Mouse (Mus musculus): ENCODE results near the gene Fhit. TPM values are rescaled to one million over a fixed set of nuclear protein-coding genes. Genes with fewer than 3 reads are reported as not detected.

Fhit gene
- polyA plus RNA-seq, 1 experiment from 2014 or later = 8.6 TPM

DNA sequence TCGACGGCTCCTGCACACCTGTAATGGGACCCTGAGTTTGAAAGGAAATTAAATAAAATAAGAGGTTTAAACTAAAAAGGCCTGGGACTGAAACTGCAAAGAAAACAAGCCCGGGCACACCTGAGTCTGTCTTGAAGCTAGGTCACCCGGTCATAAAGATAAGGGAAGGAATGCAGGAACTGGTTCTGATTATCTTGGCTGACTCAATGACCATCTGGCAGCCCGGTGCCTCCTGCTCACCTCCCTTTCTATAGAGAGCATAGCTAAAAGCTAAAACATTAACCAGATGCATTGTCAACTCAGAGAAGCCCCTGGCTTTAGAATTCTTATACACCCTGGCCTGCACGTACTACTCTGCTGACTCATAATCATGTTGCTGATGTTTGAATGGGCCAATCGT is 1032.7 kb downstream of the Fhit start:
- H3K9ac ChIP-seq = no peak overlapping the region
- H3K27me3 ChIP-seq (replicated peaks) = no peaks in the 10 kb centered on the region
- H3K9me3 ChIP-seq = no peaks in the 10 kb centered on the region
- no peak overlapping the region for H3K4me3 ChIP-seq
- no peak overlapping the region for H3K27ac ChIP-seq
- no peaks in the 10 kb centered on the region for H3K4me1 ChIP-seq
- WGBS = 96% methylated on average over 7 of the region's 7 CpGs
- ATAC-seq (replicated peaks) = no peak
- H3K4me2 ChIP-seq = no peak overlapping the region
- no peaks in the 10 kb centered on the region for H3K36me3 ChIP-seq (replicated peaks)

DNA sequence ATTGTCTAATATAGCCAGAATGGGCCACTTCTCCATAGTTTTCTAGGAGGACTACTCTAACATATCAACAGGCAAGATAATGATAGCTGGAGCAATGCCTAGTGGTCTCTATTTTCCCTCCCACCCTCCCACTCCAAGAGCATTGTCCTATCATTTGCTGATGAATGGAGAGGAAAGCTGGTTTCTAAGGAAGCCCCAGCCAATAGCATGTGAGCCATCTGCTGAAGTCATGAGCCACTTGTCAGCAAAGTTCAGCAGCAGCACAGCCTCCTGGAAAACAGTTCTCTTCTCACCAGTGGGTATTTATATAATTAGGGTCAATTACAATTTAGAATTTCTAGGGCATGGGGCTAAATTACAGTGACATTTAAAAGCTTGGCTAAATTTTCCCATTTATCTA is 1035.3 kb downstream of the Fhit start:
- Histone ChIP-seq H3K9ac (no peak overlapping the region), H3K27ac (no peak overlapping the region), H3K4me2 (no peak overlapping the region), H3K4me3 (no peak overlapping the region), H3K9me3 (no peaks in the 10 kb centered on the region), H3K27me3 (replicated peaks) (no peaks in the 10 kb centered on the region), H3K36me3 (replicated peaks) (no peaks in the 10 kb centered on the region), H3K4me1 (no peaks in the 10 kb centered on the region)
- ATAC-seq (replicated peaks) = no peak

DNA sequence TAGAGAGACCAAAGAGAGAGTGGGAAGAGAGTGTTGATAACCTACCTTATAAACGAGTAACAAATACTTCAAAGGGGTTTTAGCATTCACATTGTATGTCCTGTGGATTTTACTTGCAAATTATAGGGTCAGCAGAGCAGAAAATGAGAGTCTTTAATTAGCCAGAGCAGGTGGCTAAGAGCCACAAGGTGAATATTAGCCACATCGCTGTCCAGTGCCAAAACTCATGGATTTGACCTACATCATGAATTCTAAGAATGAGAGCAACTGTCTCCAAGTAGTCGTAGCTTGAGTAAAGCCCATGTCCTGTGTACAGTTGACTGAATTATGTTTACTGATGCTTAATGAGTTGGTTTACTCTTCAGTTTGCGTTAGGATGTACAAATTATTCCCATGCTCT is 1039.7 kb downstream of the Fhit start:
- no peak overlapping the region for H3K4me3 ChIP-seq
- no peaks in the 10 kb centered on the region for H3K36me3 ChIP-seq (replicated peaks)
- ATAC-seq (replicated peaks) = no peak
- H3K9me3 ChIP-seq = no peaks in the 10 kb centered on the region
- no peak overlapping the region for H3K9ac ChIP-seq
- H3K4me2 ChIP-seq = no peak overlapping the region
- no peaks in the 10 kb centered on the region for H3K27me3 ChIP-seq (replicated peaks)
- WGBS = 78% methylated on average over 4 of the region's 4 CpGs
- no peaks in the 10 kb centered on the region for H3K4me1 ChIP-seq
- H3K27ac ChIP-seq = no peak overlapping the region

DNA sequence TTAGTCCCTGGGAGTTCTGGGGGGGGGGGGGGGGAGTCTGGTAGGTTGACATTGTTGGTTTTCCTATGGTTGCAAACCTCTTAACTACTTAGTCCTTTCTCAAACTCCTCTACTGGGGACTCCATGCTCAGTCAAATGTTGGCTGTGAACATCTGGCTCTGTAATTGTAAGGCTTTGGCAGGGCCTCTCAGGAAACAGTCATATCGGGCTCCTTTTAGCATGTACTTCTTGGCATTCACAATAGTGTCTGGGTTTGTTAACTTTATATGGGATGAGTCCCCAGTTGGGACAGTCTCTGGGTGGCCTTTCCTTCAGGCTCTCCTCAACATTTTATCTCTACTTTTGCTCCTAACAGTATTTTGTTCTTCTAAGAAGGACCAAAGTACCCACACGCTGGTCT is 1065.6 kb downstream of the Fhit start:
- WGBS = 97% methylated on average over 2 of the region's 2 CpGs
- Histone ChIP-seq H3K9ac (no peak overlapping the region), H3K27me3 (replicated peaks) (no peaks in the 10 kb centered on the region), H3K4me3 (no peak overlapping the region), H3K9me3 (no peaks in the 10 kb centered on the region), H3K4me1 (no peaks in the 10 kb centered on the region), H3K27ac (no peak overlapping the region), H3K36me3 (replicated peaks) (no peaks in the 10 kb centered on the region), H3K4me2 (no peak overlapping the region)
- ATAC-seq (replicated peaks) = no peak

DNA sequence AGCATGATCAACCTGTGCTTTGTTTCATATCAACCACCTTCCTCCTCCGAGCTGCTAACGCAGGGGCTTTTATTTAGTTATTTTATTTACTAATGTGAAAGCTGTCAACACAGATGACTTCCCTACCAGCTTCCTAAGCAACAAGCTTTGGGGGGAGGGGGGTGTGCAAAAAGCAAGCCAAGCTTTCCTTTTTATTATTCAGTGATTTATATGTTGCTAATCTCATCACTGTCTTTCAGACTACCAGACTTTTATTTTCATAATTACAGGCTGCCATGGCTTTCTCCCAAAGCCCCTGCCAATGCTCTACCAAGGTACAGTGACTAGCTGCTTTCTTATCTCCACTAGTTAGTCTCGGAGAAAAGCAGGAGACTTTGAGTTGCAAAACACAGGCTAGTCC is 1082.8 kb downstream of the Fhit start:
- Histone ChIP-seq H3K9ac (no peak overlapping the region), H3K27me3 (replicated peaks) (no peaks in the 10 kb centered on the region), H3K4me3 (no peak overlapping the region), H3K27ac (no peak overlapping the region), H3K4me2 (no peak overlapping the region), H3K36me3 (replicated peaks) (no peaks in the 10 kb centered on the region), H3K4me1 (no peaks in the 10 kb centered on the region), H3K9me3 (no peaks in the 10 kb centered on the region)
- WGBS = 76% methylated on average over 3 of the region's 3 CpGs
- no peak for ATAC-seq (replicated peaks)

DNA sequence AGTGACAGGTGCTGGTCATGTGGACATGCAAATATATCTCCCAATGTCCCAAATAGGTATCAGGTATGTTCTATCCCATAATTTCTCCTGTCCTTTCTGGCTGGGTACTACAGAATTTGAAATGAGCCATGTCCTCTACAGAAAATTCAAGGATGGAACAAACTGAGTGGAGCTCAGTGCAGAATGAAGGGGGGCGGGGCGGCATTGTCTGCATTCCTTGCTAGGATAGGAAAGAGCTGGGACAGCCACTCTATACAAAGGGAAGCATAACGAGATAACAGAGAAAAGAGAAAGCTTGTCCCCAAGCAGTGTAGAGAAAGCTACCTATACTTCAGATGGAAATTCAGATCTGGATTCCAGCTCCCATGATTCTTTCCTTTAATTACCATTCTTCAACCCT is 1111.9 kb downstream of the Fhit start:
- no peaks in the 10 kb centered on the region for H3K27me3 ChIP-seq (replicated peaks)
- H3K36me3 ChIP-seq (replicated peaks) = no peaks in the 10 kb centered on the region
- no peak overlapping the region for H3K4me2 ChIP-seq
- no peak for ATAC-seq (replicated peaks)
- no peak overlapping the region for H3K9ac ChIP-seq
- WGBS = 71% methylated on average over 3 of the region's 3 CpGs
- no peak overlapping the region for H3K27ac ChIP-seq
- no peaks in the 10 kb centered on the region for H3K9me3 ChIP-seq
- 0 out of 2 replicates have a peak, but pooled peaks cover 4% of the 10 kb centered on the region for H3K4me1 ChIP-seq
- no peak overlapping the region for H3K4me3 ChIP-seq

DNA sequence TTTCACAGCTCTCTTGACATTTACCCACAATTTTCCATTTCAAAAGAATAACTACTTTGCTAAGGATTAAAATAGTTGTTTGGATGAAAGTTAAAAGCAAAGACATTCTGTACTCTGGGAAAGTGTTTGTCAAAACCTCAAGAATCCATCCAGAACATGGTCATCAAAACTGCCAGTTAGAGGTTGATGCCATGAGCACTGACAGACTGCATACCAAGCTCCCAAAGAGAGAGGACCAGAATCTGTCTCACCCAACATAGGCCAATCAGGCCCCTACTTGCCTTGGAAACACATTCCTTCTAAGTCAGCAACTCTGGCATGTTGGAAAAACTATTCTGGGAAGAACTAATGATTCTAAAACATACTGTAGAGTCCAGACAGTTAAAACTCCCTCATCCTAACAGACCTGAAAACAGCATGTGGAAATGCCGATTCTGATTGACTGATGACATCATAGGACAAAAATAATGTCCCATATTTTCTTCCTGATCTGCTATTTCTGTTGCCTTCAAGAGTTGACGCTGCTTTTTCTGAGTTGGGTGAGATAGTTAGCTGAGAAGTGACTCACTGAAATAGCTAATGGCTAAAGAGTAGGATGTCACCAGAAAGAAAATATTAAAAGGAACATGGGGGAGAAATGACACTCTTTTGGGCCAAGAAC is 1114.6 kb downstream of the Fhit start:
- Histone ChIP-seq H3K4me1 (0 out of 2 replicates have a peak, but pooled peaks cover 4% of the 10 kb centered on the region), H3K9ac (no peak overlapping the region), H3K9me3 (no peaks in the 10 kb centered on the region), H3K27ac (no peak overlapping the region), H3K36me3 (replicated peaks) (no peaks in the 10 kb centered on the region), H3K4me3 (no peak overlapping the region), H3K4me2 (no peak overlapping the region), H3K27me3 (replicated peaks) (no peaks in the 10 kb centered on the region)
- WGBS = 85% methylated on average over 2 of the region's 2 CpGs
- no peak for ATAC-seq (replicated peaks)

DNA sequence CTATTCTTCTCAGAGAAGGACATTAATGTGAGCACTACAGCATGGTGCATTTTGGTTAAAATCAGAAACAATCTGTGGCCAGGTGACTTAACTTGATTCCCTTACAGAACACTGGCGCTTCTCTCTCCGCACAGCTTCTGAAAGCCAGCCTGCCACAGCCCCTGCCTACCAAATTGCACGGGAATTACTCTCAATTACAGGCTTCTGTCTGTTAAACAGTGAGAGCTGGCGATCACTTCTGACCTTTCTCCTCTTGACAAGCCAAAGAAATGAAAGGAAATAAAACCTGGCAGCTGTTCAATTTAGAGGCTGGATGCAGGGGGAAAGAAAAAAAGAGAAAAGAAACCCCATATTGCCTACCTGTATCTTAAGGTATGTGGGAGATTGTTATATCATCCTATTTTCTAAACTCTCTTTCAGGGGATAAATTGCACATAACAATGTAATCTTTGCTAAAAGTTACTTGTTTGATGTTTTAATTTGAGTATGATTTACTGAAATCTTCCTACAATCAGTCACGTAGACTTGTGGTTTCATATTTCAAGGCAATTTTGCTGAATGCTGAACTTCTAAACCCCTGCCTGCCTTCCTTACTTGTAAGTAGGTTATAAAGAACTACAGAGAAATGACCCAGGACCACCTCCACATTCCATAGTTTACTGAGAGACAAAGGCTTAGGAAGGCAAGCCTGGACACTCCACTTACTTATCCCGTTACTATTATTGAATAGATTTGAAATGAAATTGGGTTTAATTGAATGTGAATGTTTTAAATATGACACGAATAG is 1115.3 kb downstream of the Fhit start:
- Histone ChIP-seq H3K27ac (0 out of 2 replicates have a peak overlapping the region, but pooled peaks have one; percentile 11), H3K36me3 (replicated peaks) (no peaks in the 10 kb centered on the region), H3K4me3 (no peak overlapping the region), H3K27me3 (replicated peaks) (no peaks in the 10 kb centered on the region), H3K4me1 (0 out of 2 replicates have a peak, but pooled peaks cover 4% of the 10 kb centered on the region), H3K9me3 (no peaks in the 10 kb centered on the region), H3K9ac (no peak overlapping the region), H3K4me2 (no peak overlapping the region)
- no peak for ATAC-seq (replicated peaks)
- WGBS = 12% methylated on average over 7 of the region's 7 CpGs

DNA sequence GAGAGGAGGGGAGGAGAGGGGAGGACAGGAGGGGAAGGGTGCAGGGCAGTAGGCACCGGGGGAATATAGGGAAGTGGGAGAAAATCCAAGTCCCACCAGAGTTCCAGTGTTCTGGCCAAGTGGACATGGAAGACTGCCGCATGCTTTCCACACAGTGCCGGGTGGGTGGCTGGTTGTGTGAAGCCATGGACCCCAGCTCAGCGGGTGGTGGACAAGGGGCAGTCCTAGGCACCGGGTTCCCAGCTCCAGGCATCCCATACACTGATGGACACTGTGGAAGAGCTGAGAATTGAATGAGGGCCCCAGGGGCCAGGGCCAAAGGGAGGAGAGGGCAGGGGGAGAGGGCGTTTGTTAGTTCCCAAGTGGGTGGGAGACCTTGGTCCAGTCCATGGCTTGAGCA is 1123.8 kb downstream of the Fhit start:
- ATAC-seq (replicated peaks) = no peak
- Histone ChIP-seq H3K9ac (no peak overlapping the region), H3K4me2 (no peak overlapping the region), H3K9me3 (no peaks in the 10 kb centered on the region), H3K27ac (no peak overlapping the region), H3K4me3 (no peak overlapping the region), H3K4me1 (no peaks in the 10 kb centered on the region), H3K27me3 (replicated peaks) (no peaks in the 10 kb centered on the region), H3K36me3 (replicated peaks) (no peaks in the 10 kb centered on the region)
- 91% methylated on average over 6 of the region's 6 CpGs for WGBS

DNA sequence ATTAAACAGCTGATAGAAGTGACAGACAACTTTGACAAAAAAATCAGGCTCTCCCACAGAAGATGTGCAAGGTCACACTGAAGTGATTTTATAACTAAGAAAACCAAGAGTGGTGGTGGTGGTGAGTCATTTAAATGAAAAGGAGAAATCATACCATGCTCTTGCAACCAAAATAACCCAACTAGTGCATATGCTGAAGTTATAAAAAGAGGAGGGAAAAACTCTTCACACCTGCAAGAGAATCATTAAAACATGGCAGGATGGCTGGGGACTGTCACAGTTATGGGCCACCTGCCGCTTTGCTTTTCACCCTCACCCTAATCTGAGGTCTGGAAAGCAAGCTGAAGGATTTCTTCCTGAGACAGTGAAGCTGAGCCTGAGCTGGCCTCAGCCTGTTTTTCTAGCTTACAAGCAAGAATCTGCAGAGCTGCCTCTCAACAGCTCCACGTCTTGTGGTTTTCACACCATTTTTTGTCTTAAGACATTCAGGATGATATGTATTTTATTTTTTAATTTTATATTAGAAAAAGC is 1125.1 kb downstream of the Fhit start:
- Histone ChIP-seq H3K27ac (no peak overlapping the region), H3K9ac (no peak overlapping the region), H3K36me3 (replicated peaks) (no peaks in the 10 kb centered on the region), H3K4me3 (no peak overlapping the region), H3K4me2 (no peak overlapping the region), H3K4me1 (no peaks in the 10 kb centered on the region), H3K9me3 (no peaks in the 10 kb centered on the region), H3K27me3 (replicated peaks) (no peaks in the 10 kb centered on the region)
- ATAC-seq (replicated peaks) = no peak
- WGBS = 63% methylated on average over 2 of the region's 2 CpGs

DNA sequence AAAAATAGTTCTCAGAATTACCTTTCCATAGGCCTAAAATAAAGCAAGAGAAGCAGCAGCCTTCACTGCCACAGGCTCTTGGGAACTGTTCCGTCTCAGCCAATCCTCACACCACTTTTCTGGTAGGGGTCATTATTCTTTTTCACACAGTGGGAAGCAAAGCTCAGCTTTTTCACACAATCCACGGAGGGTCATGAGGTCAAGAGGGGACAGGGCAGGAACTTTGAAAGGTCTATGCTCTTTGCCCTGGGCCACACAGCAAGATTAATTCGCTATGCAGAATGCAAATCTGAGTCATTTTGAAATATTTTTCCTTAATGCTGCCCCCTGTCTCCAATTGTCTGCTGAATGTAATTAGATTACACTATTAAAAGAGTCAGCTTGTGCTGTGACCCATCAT is 1126.2 kb downstream of the Fhit start:
- H3K27ac ChIP-seq = no peak overlapping the region
- ATAC-seq (replicated peaks) = no peak
- H3K27me3 ChIP-seq (replicated peaks) = no peaks in the 10 kb centered on the region
- H3K4me2 ChIP-seq = no peak overlapping the region
- H3K9ac ChIP-seq = no peak overlapping the region
- H3K4me3 ChIP-seq = no peak overlapping the region
- WGBS = 9% methylated on average over 3 of the region's 3 CpGs
- H3K4me1 ChIP-seq = no peaks in the 10 kb centered on the region
- no peaks in the 10 kb centered on the region for H3K36me3 ChIP-seq (replicated peaks)
- H3K9me3 ChIP-seq = no peaks in the 10 kb centered on the region

DNA sequence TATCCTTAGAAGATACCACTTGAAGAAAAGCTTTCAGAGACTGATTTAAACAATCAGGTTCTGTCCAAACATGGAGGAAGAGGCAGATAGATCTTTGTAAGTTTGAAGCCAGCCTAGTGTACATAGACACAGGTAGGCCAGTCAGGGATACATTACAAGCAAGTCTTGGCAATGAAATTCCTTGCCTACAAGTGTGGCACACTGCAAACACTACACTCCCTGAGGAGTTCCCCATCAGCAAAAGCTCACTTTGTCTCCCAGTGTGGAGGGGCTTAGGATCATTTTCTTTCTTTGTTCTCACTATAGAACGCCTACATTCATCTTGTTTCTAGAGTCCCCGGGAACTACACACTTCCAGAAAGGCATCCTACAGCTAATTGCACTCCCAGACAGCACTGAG is 1126.6 kb downstream of the Fhit start:
- no peak overlapping the region for H3K4me2 ChIP-seq
- 21% methylated on average over 2 of the region's 2 CpGs for WGBS

DNA sequence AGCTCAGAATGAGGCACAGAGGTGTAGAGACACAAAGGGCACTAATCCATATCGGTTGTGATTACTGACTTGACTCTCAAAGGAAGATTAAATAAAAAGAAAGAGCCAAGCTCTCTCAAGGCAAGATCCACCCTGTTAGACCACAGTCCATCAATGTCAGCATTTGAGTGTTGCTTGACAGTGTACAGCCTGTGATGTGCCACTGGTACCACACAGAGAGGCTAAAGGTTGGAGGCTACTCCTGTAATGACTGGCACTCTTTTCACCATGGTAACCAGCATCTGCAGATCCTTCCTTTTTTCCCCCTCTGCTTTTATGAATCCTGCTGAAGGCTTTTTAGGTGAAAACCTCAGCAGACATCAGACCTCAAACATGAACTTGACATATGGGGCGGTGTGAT is 1138.5 kb downstream of the Fhit start:
- no peaks in the 10 kb centered on the region for H3K9me3 ChIP-seq
- no peak overlapping the region for H3K27ac ChIP-seq
- H3K27me3 ChIP-seq (replicated peaks) = no peaks in the 10 kb centered on the region
- H3K4me1 ChIP-seq = peaks cover 6% of the 10 kb centered on the region; the same call in 1 of the 2 replicates
- H3K4me2 ChIP-seq = no peak overlapping the region
- no peak overlapping the region for H3K4me3 ChIP-seq
- no peaks in the 10 kb centered on the region for H3K36me3 ChIP-seq (replicated peaks)
- no peak overlapping the region for H3K9ac ChIP-seq
- 54% methylated on average over 2 of the region's 2 CpGs for WGBS
- ATAC-seq (replicated peaks) = no peak; the same call in 1 of the 2 replicates

More for the DNA sequence above, 1126.6 kb downstream of the Fhit start:
- Histone ChIP-seq H3K36me3 (replicated peaks) (no peaks in the 10 kb centered on the region), H3K4me3 (no peak overlapping the region), H3K9ac (no peak overlapping the region), H3K27ac (no peak overlapping the region), H3K27me3 (replicated peaks) (no peaks in the 10 kb centered on the region), H3K9me3 (no peaks in the 10 kb centered on the region), H3K4me1 (no peaks in the 10 kb centered on the region)
- ATAC-seq (replicated peaks) = no peak

Measured in midbrain, embryonic 15.5 days (tissue).